Mouse (Mus musculus) frontal cortex, postnatal 14 days (tissue): Measurements from ENCODE around the gene Fryl.

Experiments
- DNase-seq, 2 experiments: peaks; one replicate each; pipeline ENCODE4 v3.0.0; 2022; ENCODE audit warnings: low spot score in 2 of 2

Fryl gene

DNA sequence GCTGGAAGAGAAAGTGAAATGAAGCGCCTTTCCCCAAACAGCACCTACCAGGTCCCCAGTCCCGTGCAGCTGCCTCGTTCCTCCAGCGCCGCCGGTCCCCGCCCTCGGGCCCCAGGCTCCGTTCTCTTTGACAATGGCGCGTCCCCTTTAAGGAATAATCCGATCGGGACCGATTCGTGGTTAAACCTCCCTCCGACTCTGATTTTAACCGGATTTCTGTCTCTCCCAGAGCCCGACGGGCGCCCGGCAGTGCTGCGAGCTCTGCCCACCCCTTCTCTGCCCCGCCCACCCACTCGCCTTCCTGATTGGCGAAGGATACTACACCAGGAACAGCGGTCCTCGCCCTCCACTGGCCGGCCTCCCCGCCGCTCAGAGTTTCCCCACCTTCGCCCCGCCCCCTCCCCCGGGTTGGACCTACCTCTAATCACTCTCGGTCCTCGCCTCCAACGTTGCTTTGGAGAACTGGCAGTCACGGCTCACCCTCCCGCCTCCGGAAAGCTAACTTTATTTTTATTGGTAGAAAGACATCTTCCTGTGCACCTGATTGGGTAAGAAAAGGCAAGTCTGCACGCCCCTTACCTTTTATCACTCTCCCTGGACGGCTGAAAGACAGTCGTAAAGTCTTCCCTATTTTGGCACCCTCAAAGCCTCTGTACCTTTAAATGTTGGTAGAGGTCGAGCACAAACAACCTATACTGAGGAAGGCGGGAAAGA, at the start of gene Fryl:
TSS of gene Fryl (minus strand) at position 268 of the 714 bp plus-strand sequence.
- peak; percentile 90 to 94 for DNase-seq

DNA sequence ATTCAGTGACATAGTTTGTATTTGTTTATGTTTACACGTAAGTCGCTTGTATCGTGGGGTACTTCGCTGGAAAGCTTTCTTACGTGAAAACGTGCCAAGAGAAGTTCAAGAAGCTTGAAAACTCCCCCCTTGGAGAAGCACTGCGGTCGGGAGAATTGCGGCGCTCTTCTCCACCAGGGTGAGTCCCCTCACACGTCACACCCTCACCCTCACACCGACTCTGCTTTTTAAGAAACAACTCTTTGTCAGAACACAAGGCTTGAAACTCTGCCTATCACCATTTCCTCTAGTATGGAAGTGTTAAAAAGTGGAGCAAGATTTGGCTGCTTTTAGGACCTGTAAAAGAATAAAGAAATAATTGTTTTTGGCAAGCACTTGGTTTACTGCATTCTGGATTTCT, 48.1 kb upstream of the Fryl start:
- DNase-seq = no peak

DNA sequence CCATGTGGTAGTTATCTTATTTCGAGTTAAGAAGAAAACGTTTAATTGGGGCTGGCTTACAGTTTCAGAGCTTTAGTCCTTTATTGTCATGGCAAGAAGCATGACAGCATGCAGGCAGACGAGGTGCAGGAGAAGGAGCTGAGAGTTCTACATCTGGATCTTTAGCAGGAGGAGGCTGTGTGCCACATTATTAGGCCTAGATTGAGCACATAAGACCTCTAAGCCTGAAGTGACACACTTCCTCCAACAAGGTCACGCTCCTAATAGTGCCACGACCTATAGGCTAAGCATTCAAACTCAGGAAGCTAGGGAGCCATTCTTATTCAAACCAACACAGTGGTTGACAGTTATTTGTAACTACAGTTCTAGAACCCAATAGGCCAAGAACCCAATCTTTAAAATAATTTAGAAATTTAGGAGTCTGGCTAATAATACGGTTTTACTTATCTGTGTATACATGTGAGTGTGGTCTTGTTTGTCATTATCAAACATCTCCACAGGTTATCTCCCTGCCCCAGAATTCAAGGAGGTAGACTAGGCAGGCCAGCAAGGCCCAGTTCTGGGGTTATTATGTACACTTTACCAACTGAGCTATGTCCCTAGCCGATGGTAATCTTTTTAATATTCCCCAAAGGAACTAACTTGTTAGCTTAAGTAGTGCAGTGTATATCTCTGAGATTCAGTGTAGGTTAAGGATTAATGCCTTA, 45.3 kb upstream of the Fryl start:
- no peak for DNase-seq

DNA sequence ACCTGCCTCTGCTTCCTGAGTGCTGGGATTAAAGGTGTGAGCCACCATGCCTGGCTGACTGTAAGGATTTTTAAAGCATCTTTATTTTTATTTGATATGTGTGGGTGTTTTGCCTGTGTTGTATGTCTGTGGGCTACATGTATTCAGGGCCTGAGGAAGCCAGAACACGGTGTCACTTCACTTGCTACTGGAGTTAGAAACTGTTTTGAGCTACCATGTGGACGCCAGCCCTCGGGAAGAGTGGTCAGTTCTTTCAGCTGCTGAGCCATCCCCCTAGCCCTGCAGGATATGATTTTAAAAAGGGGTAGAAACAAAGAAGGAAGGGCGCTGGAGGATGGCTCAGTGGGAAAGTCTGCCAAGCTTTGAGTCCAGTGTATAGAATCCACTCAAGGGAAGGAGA, 39.5 kb upstream of the Fryl start:
- DNase-seq = no peak

DNA sequence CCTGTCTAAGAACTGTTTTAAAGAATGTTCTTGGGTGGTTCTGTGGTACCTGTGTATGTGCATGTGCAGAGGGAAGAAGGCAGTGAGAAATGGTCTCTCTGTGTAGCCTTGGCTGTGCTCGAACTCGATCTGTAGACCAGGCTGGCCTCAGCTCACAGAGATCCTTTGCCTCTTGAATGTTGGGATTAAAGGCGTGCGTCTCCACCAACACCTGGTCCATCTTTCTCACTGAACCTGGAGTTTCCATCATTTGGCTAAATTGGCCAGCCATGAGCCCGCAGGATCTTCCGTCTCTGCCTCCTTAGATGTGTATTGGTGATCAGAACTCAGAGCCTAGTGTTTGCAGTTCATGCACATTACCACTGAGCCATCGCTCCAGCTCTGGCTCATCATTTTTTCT, 38.6 kb upstream of the Fryl start:
- no peak for DNase-seq

DNA sequence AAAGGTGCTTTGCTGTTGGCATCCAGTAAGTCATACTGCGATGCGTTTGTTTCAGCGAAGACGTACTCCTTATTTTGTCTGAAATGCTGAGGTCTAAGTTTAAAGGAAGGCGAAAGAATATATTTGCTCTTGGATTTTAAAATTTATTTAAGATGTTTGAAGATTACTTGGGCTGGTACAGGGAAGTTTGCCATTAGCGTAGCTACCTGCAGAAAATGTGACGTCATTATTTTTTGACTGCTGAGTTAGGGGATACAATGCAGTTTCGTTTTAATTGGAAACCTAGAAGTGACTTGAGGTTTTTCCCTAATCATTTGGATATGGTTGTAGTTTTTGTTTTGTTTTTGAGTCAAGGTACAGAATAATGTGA, 37.0 kb upstream of the Fryl start:
- no peak for DNase-seq

DNA sequence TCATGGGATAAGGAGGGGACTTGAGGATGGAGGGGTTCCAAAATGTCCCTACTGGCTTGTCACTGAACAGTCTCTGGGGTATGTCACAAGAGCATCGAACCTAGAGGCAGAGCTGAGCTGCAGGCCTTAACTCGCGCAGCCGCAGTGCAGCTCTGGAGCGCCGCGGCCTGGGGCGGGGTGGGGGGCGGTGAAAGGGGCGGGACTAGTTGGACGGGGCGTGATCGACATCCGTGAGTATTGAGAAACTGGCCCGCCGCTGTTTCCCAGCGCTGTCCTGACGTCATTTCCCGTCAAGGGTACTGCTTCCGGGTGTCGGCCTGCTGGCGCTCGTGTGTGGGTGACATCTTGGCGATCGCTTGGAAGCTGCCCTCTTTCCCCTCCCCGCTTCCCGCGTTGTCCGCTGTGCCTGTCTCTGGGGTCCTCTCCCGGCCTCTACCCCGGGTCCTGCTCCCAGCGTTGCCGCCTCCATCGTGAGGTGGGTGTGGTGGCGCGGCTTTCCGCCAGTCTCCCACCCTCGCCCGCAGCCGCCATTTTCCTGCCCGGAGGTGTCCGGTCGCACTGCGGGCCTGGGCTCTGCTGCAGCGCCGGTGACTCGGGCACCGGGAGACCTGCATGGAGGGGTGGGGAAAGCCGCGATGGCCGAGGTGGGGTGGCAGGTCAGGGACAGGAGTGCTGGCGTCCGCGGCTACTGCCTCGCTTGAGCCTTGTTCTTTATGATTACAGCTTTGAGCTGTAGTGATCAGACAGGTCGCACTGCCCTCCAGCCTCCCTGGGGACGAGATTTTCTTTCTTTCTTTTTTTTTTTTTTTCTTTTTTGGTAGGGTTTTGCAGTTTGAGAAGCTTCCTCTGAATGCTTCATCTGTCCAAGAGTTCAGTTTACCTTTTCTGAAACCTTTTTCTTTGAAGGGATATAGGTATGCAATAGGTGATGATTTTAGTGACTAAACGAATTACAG, 36.4 kb upstream of the Fryl start, which contains the start of gene Ociad1:
TSS of gene Ociad1 (plus strand) at position 283 of the 956 bp plus-strand sequence.
- DNase-seq = peak; percentile 92 to 93

DNA sequence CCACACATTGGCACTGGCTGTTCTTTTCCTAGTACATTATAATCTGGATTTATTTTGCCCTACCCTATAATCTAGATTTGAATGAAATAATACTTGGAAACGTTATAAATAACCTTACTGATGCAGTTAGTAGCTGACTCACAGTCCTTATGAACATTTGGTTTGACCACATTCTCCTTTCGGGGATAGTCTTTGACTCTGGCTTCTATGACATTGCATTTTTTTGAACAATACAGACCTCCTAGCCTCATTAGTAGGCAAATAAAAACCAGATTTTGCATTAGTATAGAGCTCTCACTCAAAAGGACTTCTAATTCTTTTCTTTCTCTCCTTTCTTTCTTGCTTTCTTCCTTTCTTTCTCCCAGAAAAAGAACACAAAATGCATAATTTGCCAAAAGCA, 33.5 kb upstream of the Fryl start:
- DNase-seq = no peak

DNA sequence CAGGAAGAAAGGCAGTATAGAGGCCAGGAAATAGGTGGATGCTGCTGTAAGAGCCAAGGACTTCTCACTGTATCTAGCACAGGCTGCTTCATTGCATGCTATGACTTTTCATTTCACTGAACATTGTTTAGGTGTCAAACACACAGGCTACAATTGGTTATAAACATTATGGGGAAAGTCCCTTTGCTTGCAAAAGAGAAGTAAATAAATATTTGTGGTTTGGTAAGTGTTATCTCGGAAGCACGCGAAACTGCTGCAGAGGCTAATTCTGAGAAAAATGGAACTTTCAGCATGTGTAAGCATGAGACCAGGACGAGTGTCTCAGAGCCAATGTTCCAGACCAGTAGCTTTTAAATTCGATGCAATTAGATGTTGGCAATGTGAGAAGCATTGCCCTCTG, 30.2 kb upstream of the Fryl start:
- DNase-seq = no peak

DNA sequence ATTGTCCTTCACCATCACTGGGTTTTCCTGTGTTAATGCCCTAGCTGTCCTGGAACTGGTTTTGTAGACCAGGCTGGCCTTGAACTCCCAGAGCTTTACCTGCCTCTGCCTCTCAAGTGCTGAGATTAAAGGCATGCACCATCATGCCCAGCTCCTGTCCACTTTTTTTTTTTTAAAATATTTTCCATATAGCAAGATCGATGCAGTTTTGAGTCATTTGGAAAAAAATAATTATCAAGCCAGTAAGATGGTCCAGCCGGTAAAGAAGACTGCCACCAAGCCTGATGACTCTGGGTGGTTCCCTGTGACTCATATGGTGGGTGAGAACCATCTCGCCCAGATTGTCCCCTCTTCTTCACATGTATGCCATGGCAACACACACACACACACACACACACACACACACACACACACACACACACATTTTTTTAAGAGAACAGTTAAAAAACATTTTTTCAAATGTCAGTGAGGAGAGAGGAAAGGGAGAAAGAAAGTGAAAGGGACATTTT, 29.1 kb upstream of the Fryl start:
- DNase-seq = no peak

DNA sequence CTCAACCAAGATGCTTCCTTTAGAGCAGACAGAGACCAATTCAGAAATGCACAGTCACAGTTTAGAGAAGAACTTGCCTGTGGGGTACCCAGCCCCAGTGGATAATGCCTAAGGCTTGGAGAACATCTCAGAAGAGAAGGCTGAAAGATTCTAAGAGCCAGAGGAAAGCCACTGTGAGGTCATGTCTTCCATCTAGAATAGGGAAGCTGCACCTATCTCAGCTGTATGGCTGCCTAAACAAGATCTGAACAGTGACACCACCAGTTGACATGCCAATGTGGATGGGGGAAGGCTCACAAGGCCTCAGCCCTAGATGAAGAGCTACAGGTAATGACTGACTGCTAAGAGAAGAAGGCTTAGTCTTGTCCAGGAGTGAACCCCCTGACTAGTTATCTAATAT, 27.6 kb upstream of the Fryl start:
- no peak for DNase-seq

DNA sequence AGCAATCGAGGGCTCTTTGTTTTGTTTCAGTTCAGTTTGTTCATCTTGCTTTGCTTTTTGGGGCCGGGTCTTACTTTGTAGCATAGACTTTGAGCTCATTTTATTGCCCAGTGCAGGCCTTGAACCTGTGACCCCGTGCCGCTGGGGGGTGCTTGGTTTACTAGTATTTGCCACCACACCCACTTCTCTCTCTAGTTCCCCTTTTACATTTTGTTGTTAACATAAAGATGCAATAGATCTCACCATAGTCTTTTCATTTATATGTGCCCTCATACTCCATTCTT, 24.1 kb upstream of the Fryl start:
- no peak for DNase-seq

DNA sequence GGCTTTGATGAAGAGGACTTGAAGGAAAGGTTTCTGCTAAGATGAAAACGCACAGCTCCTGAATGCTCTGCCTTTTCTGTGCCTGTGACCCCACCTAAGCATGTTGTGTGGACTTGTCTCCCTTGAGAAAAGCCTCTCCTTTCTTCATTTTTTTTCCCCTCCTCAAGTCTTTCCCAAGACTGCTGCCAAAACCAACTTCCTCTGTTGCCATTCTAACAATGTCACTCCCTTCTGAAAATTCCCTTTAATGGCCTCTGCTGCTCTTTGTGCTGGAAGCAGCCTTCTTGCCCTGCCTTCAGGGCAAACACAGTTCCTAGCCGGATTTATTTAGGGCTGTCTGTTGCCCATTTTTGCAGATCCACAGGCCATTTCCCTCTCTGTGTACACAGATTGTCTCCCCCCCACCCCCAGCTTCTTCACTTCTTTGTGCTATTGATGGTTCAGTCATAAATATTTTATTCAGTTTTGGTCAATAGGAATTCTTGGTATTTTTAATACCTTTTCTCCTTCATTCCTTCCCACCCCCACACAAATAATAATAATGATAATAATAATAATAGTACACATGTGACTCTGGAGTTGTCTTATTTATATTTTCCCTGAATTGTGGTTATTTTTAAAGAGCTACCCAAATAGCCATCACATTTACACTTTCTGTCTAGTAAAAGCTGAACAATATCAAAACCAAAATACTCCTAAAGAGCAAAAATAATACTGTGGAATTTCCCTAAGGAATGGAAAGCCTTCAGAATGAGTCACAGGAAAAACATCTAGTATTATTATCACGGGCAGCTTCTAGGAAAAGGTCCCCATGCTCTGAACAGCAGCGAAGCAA, 23.5 kb upstream of the Fryl start:
- DNase-seq = no peak

DNA sequence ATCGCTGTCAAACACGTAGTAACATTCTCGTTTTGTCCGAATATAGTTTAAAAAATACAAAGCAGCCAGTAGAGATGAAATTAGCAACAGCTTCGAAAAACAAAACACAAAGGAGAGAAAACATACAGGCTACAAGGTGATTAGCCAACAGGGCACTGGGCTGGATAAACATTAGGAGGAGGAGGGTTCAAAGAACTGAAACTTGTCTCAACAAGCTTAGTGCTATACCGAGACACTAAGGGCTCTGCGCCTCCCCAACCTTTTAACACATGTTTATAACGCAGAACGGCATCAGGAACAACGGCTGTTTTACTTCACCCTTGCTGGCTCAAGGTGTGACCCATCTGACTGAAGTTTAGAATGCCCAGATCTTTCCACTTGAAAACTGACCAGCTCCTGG, 22.8 kb upstream of the Fryl start:
- no peak for DNase-seq

DNA sequence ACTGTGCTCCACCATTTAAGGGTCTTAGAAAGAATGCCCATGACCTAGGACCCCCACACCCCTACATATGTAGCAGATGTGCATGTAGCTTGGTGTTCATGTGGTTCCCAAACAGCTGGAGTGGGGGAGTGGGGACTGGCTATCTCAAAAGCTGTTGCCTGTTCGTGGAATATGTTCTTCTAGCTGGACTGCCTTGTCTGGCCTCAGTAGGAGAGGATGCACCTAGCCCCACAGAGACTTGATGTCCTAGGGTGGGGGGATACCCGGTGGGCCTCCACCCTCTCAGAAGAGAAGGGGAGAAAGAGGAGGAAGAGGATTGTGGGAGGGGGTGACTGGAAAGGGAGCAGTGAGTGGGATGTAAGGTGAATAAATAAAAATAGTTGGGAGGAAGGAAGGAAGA, 18.5 kb upstream of the Fryl start:
- DNase-seq = no peak

DNA sequence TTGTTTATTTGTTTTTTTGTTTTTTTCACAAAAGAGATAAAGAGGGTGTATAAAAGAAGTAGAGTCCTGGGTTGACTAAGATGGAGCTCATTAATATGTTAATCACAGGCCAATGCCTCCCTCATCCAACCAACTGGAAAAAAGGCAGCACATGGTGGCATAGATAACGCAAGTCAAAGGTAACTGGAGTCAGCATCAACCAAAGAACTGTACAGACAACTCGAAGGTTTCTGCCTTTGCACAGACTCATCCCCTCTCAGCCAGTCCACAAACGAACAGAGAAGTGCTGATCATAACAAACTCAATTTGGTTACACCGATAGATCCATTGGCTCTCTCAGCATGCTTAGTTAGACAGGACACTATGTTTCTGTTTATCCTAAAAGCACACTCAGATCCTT, 16.8 kb upstream of the Fryl start:
- DNase-seq = no peak

DNA sequence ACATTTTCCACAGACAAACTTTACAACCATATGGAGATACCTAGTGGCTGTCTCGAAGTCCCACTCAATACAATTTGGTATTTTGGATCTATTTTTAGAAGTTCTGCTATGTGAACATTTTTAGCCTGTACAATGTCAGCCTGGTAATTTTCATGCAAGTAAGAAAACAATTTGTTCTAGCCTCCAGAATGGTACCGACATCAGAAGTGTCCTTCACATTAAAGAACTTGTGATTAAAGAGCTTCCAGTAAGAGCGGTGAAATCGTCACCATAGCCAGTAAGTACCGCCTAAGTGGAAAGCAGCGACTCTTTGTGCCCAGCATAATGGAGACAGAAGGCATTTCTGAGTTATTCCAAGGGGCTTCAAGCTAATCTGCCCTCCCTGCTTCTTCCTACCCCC, 14.2 kb upstream of the Fryl start:
- no peak for DNase-seq

DNA sequence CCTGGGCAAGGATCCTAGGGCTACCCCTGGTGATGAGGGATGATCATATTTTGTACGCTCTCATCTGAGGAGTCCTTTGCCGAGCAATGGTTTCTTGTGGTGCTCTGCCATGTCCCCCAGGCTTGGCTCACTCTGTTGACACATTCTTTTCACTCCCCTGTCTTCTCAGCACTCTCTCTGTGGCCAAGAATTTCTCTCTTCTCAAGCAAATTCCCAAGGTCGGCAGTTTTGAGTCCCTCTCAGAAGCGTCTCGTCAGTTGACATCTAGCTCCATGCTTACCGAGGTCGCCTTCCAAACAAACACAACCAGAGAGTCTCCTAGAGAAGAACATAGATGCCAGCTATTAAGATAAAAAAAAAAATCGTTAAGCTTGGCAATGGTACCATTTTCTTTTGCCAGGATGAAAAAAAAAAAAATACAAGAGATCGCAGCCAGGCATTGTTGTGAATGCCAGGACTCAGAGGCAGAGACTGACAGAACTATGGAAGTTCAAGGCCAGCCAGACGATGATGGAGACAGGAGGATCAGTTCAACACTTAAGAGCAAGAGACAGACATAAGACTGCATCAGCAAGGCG, 12.3 kb upstream of the Fryl start:
- DNase-seq = no peak

DNA sequence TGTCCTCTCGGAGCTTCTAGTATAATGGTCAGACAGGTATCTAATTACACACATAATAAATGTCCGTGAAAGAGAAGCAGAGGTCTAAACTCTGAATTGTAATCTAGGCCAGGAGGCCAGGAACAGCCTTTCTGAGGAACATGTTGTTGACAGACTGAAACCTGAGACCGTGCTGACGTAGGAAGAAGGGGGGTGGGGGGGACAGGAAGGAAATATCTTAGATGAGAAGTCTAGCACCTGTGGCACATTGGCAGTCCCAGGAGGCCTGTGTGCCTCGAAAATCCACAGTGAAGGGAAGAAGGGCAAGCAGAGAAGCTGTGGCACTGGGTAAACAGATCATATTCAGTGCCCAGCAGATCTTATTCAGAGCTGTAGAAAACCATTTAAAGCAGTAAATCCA, 9.0 kb upstream of the Fryl start:
- DNase-seq = no peak

DNA sequence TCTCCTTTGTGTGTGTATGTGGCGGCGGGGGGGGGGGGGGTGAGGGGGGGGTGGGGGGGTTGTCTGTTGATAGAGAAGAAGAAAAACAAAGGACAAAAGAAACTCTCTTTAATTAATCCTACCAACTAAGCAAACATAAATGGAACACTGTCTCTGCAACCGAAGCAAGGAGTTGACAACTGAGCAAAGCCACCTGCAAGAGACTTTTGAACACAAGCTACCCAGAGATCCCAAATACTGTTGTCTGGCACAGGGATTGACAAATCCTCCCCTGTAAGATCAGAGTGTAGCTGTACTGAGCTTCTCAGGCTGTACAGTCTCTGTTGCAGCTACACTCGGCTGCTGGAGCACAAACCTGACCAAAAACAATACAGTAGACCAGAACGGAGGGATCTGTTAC, 7.7 kb upstream of the Fryl start:
- no peak for DNase-seq

DNA sequence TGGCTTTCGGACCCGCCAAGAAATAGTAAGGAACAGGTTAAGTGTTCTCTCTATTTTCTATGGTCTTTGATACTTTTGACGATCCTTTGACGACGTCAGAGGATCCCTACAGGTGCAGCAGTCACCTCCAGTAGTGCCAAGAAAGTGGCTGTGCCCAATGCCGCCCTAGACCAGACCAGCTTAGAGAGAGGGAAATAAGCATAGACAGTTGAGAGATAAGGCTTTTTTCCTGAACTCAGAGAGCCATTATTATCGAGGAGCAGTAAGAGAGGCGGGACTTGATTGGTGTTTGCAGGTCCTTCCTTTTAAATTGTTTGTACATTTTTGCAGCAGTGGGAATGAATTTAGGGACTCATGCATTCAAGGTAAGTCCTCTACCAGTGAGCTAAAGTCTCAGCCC, 1.3 kb upstream of the Fryl start:
- DNase-seq = no peak
